Mouse (Mus musculus) liver, embryonic 13.5 days (tissue): ENCODE results near the gene Tob1. TPM values are rescaled to one million over a fixed set of nuclear protein-coding genes. Genes with fewer than 3 reads are reported as not detected.
A peak's percentile ranks its signal among the peaks of the same experiment; 100 is the strongest.

Experiments
- ATAC-seq: fragments of 200-750 bp; cut with Nextera tagmentation; 2 replicates; pipeline ENCODE4 v1.8.0; 2017; ENCODE audit warnings: low read depth, mild to moderate bottlenecking, moderate number of reproducible peaks, moderate library complexity
- DNase-seq: peaks from one replicate; pipeline ENCODE4 v3.0.0; 2022
- H3K27ac ChIP-seq: fragments of 300-500 bp; sonication (generic); 2 replicates; pipeline ENCODE4 v1.5.1; 2015; ENCODE audit warnings: moderate library complexity, mild to moderate bottlenecking, inconsistent platforms
- H3K27me3 ChIP-seq: fragments of 300-500 bp; sonication (generic); 2 replicates; pipeline ENCODE4 v1.6.1; 2015; ENCODE audit warnings: mild to moderate bottlenecking, inconsistent platforms
- H3K36me3 ChIP-seq: fragments of 300-500 bp; sonication (generic); 2 replicates; pipeline ENCODE4 v1.6.1; 2015; ENCODE audit warnings: mild to moderate bottlenecking, inconsistent platforms
- H3K4me1 ChIP-seq: fragments of 300-500 bp; sonication (generic); replicated peaks from 2 replicates; pipeline ENCODE4 v1.6.1; 2015; ENCODE audit warnings: inconsistent platforms
- H3K4me2 ChIP-seq: fragments of 300-500 bp; sonication (generic); 2 replicates; pipeline ENCODE4 v1.6.1; 2015; ENCODE audit warnings: inconsistent platforms, mild to moderate bottlenecking, moderate library complexity
- H3K4me3 ChIP-seq: fragments of 300-500 bp; sonication (generic); replicated peaks from 2 replicates; pipeline ENCODE4 v1.5.1; 2015; ENCODE audit warnings: mild to moderate bottlenecking, inconsistent platforms
- H3K9ac ChIP-seq: fragments of 300-500 bp; sonication (generic); 2 replicates; pipeline ENCODE4 v1.6.1; 2015; ENCODE audit warnings: mild to moderate bottlenecking, inconsistent platforms
- H3K9me3 ChIP-seq: fragments of 300-500 bp; sonication (generic); replicated peaks from 2 replicates; pipeline ENCODE4 v1.6.1; 2016; ENCODE audit warnings: inconsistent platforms
- WGBS: fragments of 180-500 bp; shearing (Covaris S2); methylation state at CpG from one replicate; pipeline ENCODE4 v1.1.7; 2015; ENCODE audit not compliant: insufficient replicate concordance; 5-methylcytosine and 5-hydroxymethylcytosine counted together
- polyA plus RNA-seq: library from polyadenylated mRNA; unstranded; fragments of >200 nt; fragmentation: Nextera tagmentation; extraction: Ambion mirVana; gene quantifications from 2 replicates; pipeline ENCODE4 v1.2.1, GENCODE M21; 2015

Tob1 gene
- polyA plus RNA-seq, 1 experiment from 2014 or later, result 9.5 TPM

GRCm38 (mm10) chr11:94211651-94212488 lies 616 bp downstream of the Tob1 start:
- DNase-seq, result peak; percentile 59
- ATAC-seq, result peak; percentile 42
- H3K36me3 ChIP-seq, result peaks cover 11% of the 10 kb centered on the region
- H3K27ac ChIP-seq, result peak overlapping the region; percentile 94
- H3K9ac ChIP-seq, result peak overlapping the region; percentile 98
- peaks cover 25% of the 10 kb centered on the region for H3K4me1 ChIP-seq
- no peaks in the 10 kb centered on the region for H3K9me3 ChIP-seq
- H3K4me2 ChIP-seq, result peak overlapping the region; percentile 96
- H3K27me3 ChIP-seq, result no peaks in the 10 kb centered on the region
- H3K4me3 ChIP-seq, result peak overlapping the region; percentile 95
- WGBS, result 1% methylated on average over 51 of the region's 61 CpGs

- ATAC-seq (no peak), DNase-seq (no peak)
- Histone ChIP-seq H3K4me3 (peak overlapping the region; percentile 95), H3K27ac (peak overlapping the region; percentile 94), H3K9ac (peak overlapping the region; percentile 98), H3K4me1 (peaks cover 25% of the 10 kb centered on the region), H3K36me3 (peaks cover 11% of the 10 kb centered on the region), H3K4me2 (peak overlapping the region; percentile 96), H3K9me3 (no peaks in the 10 kb centered on the region), H3K27me3 (no peaks in the 10 kb centered on the region)
- WGBS, result 7% methylated on average over 7 of the region's 7 CpGs
Measured at GRCm38 (mm10) chr11:94212489-94212836, 1.2 kb downstream of the Tob1 start.

DNA sequence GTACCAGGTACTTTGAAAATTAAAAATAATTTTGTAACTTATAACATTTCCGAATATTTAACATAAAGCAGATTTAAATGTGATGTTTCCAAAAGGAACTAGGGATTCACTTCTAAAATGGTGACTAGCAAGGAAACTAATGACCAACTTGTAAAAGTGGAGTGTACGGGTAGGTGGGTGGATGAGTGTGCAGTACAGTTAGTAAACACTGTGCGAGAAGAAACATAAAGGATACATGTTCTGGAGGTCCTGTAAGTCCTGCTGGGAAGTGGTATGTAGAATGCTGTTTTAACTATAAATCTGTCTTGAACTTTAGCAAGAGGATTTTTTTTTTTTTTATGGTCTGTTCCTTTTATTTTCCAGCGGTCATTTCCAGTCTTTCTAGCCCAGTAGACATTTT lies 1.7 kb downstream of the Tob1 start:
- Histone ChIP-seq H3K9me3 (no peaks in the 10 kb centered on the region), H3K4me2 (peak overlapping the region; percentile 96), H3K4me3 (peak overlapping the region; percentile 95), H3K4me1 (peaks cover 25% of the 10 kb centered on the region), H3K36me3 (peaks cover 11% of the 10 kb centered on the region), H3K9ac (no peak overlapping the region), H3K27ac (no peak overlapping the region), H3K27me3 (no peaks in the 10 kb centered on the region)
- DNase-seq (no peak), ATAC-seq (no peak)
- 80% methylated on average over 4 of the region's 4 CpGs for WGBS

- Histone ChIP-seq H3K4me2 (no peak overlapping the region), H3K4me1 (peaks cover 22% of the 10 kb centered on the region), H3K27me3 (peaks cover under 1% of the 10 kb centered on the region), H3K36me3 (peaks cover 11% of the 10 kb centered on the region), H3K9me3 (no peaks in the 10 kb centered on the region), H3K9ac (no peak overlapping the region), H3K4me3 (no peak overlapping the region), H3K27ac (no peak overlapping the region)
- ATAC-seq (no peak), DNase-seq (no peak)
- WGBS, result 85% methylated on average over 29 of the region's 29 CpGs
Measured at GRCm38 (mm10) chr11:94213735-94214594, 2.7 kb downstream of the Tob1 start.

GRCm38 (mm10) chr11:94215581-94215980 lies 4.3 kb downstream of the Tob1 start:
- Histone ChIP-seq H3K27me3 (peaks cover 16% of the 10 kb centered on the region), H3K27ac (no peak overlapping the region), H3K9me3 (no peaks in the 10 kb centered on the region), H3K4me1 (peaks cover 12% of the 10 kb centered on the region), H3K4me3 (no peak overlapping the region), H3K4me2 (no peak overlapping the region), H3K9ac (no peak overlapping the region), H3K36me3 (peaks cover 11% of the 10 kb centered on the region)
- DNase-seq, result no peak
- no peak for ATAC-seq
- WGBS, result 93% methylated on average over 3 of the region's 3 CpGs

GRCm38 (mm10) chr11:94216247-94216646 lies 5.0 kb downstream of the Tob1 start:
- Histone ChIP-seq H3K27ac (0 out of 2 replicates have a peak overlapping the region, but pooled peaks have one; percentile 13), H3K27me3 (peaks cover 19% of the 10 kb centered on the region), H3K4me3 (no peak overlapping the region), H3K4me1 (peaks cover 11% of the 10 kb centered on the region), H3K9ac (no peak overlapping the region), H3K9me3 (no peaks in the 10 kb centered on the region), H3K4me2 (no peak overlapping the region), H3K36me3 (peaks cover 11% of the 10 kb centered on the region)
- 63% methylated on average over 2 of the region's 2 CpGs for WGBS
- DNase-seq (no peak), ATAC-seq (no peak)

- no peak overlapping the region for H3K27ac ChIP-seq
- H3K27me3 ChIP-seq, result peaks cover 19% of the 10 kb centered on the region
- H3K4me3 ChIP-seq, result no peak overlapping the region
- ATAC-seq (no peak), DNase-seq (no peak)
- H3K4me1 ChIP-seq, result peaks cover 7% of the 10 kb centered on the region
- no peak overlapping the region for H3K4me2 ChIP-seq
- no peaks in the 10 kb centered on the region for H3K9me3 ChIP-seq
- H3K9ac ChIP-seq, result no peak overlapping the region
- 85% methylated on average over 7 of the region's 7 CpGs for WGBS
- no peaks in the 10 kb centered on the region for H3K36me3 ChIP-seq
Measured at GRCm38 (mm10) chr11:94221257-94221656, 10.0 kb downstream of the Tob1 start.

DNA sequence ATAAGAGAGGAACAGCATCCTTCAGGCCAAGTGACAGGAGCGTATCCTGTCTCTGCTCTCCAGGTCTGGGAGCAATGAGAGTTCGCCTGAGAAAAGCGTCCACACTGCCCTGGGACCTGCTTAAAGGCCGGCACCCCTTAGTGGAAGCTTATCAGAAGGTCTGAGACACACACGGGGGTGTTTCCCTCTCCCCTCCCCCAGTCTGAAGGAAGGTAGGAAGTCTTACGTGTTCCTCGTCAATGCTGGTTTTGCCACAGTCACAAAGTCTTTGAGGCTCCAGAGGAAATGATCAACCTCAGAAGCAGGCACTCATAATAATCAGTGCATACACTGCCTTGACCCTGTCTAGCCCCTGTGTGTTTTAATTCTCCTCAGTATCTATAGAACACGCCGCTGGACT lies 12.3 kb downstream of the Tob1 start:
- H3K4me1 ChIP-seq, result peaks cover 9% of the 10 kb centered on the region
- no peak for DNase-seq
- H3K36me3 ChIP-seq, result no peaks in the 10 kb centered on the region
- H3K4me2 ChIP-seq, result no peak overlapping the region
- WGBS, result 43% methylated on average over 9 of the region's 9 CpGs
- no peak overlapping the region for H3K4me3 ChIP-seq
- ATAC-seq, result no peak
- no peak overlapping the region for H3K9ac ChIP-seq
- no peaks in the 10 kb centered on the region for H3K9me3 ChIP-seq
- H3K27me3 ChIP-seq, result peaks cover 19% of the 10 kb centered on the region
- no peak overlapping the region for H3K27ac ChIP-seq

DNA sequence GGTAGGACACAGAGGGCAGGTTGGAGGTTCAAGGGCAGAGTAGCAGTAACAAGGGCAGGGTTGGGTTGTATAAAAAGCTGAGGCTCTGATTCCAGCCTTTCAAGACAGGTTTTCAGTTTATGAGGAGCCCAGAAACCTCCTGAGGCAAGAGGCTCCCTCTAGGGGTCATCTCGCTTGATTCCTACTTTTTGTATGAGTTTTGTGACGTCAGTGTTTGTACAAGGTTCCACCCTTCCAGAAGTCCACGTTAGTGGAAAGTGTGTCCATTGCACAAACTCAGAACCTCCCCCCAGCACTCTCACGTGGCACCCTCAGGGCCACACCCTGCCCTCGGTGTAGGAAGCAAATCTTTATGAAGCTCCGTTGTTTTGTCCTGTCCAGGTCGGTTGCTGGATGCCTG lies 14.7 kb downstream of the Tob1 start:
- H3K4me3 ChIP-seq, result no peak overlapping the region
- no peak overlapping the region for H3K27ac ChIP-seq
- no peaks in the 10 kb centered on the region for H3K9me3 ChIP-seq
- H3K4me2 ChIP-seq, result no peak overlapping the region; the same call in 1 of the 2 replicates
- 26% methylated on average over 7 of the region's 7 CpGs for WGBS
- peaks cover 30% of the 10 kb centered on the region for H3K4me1 ChIP-seq
- 0 out of 2 replicates have a peak, but pooled peaks have one; percentile 39 for ATAC-seq
- H3K27me3 ChIP-seq, result no peaks in the 10 kb centered on the region
- DNase-seq, result no peak
- H3K36me3 ChIP-seq, result no peaks in the 10 kb centered on the region
- no peak overlapping the region for H3K9ac ChIP-seq

DNA sequence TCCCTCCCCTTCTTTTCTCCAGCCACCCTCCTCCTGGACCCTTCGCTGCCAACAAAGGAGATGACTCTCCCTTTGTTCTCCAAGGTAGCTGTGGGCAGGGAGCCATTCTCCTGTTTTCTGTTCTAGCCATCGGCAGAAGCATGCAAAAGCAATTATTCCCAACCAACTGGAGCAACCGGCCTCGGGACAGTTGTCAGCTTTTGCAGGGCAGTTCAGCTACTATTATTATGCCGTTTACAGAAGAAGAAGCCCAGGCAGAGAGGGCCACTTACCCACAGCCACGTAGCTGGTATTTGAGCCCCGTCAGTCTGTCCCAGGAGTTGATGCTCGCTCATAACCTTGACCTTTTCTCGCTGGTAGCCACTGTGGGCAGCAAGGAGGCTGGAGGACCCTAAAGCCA lies 17.2 kb downstream of the Tob1 start:
- Histone ChIP-seq H3K4me1 (peaks cover 42% of the 10 kb centered on the region), H3K4me2 (no peak overlapping the region), H3K9me3 (no peaks in the 10 kb centered on the region), H3K36me3 (no peaks in the 10 kb centered on the region), H3K4me3 (no peak overlapping the region), H3K27me3 (no peaks in the 10 kb centered on the region), H3K27ac (no peak overlapping the region), H3K9ac (no peak overlapping the region)
- DNase-seq, result no peak
- 63% methylated on average over 9 of the region's 9 CpGs for WGBS
- no peak for ATAC-seq

DNA sequence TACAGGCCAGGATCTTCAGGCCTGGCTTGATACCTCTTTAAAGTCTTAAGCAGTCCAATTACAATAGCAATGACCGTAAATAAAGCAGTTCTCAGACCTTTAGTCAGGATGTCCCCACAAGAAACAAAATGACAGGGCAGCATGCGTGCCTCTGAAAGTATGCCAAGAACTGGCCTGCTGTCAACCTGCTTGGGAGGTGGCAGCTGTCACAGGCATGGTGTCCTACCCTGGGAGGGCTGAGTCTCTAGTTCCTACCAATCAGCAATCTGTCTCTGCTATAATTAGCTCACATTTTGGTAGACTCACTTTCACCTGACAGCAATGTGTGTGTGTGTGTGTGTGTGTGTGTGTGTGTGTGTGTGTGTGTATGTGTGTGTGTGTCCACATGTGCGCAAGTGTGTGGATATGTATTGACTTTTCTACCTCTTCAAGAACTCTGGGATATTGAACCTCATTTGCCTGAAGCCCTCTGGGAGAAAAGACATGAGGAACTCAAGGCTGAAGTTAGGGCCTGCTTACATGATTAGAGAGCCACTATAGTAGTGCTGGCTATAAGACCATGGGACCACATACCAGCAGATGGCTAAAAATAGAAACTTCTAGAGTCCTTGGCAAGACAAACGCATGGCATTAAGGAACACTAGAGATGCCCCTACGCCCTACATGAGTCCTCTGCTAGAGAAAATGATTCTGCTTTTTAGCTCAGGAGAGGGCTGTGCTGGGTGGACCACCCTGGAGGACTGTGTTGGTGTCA lies 18.1 kb downstream of the Tob1 start:
- no peak for ATAC-seq
- Histone ChIP-seq H3K4me1 (peaks cover 51% of the 10 kb centered on the region), H3K9me3 (no peaks in the 10 kb centered on the region), H3K4me2 (0 out of 2 replicates have a peak overlapping the region, but pooled peaks have one; percentile 23), H3K27ac (peak overlapping the region; percentile 58; the same call in 1 of the 2 replicates), H3K36me3 (no peaks in the 10 kb centered on the region), H3K4me3 (no peak overlapping the region), H3K9ac (0 out of 2 replicates have a peak overlapping the region, but pooled peaks have one; percentile 19), H3K27me3 (no peaks in the 10 kb centered on the region)
- 78% methylated on average over 5 of the region's 5 CpGs for WGBS
- no peak for DNase-seq
